ENCODE assay signal across 8 mouse cellular contexts in the genomic region with DNA sequence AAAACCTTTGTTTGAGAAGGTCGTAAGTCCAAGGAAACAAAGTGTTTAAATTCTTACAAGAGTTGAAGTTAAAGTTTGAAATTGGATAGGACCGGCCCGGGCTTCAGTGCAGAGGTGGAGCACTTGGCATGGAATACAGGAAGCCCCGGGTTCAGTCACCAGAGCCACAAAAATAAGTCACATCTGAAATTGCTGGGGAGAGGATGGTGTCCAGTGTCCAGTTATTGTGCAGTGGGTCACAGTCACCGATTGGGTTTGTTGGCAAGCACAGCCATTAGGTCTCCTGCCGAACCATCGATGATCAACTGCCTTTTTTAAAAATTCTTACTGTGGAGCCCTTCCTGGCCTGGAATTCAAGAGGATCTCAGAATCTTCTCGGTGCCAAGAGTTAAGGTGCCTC. TPM values are rescaled to one million over a fixed set of nuclear protein-coding genes. Genes with fewer than 3 reads are reported as not detected.
DNase-seq lines count a peak whose midpoint lies in the region; ATAC-seq lines count a peak whose summit lies in the region.

No protein-coding gene starts in this region.

- 31% methylated on average over 8 of the region's 8 CpGs for WGBS in heart, embryonic 13.5 days
- 43% methylated on average over 8 of the region's 8 CpGs for WGBS in intestine, embryonic 14.5 days
- WGBS in midbrain, embryonic 13.5 days: 68% methylated on average over 8 of the region's 8 CpGs

- peaks cover 40% of the 10 kb centered on the region for H3K36me3 ChIP-seq in heart, embryonic 13.5 days
- peaks cover 23% of the 10 kb centered on the region; the same call in 1 of the 2 replicates for H3K36me3 ChIP-seq in intestine, embryonic 14.5 days (ENCODE audit: control insufficient read depth, insufficient read depth, low read length)
- peaks cover 24% of the 10 kb centered on the region for H3K36me3 ChIP-seq in midbrain, embryonic 13.5 days

- peak overlapping the region; percentile 84 for H3K4me3 ChIP-seq in heart, embryonic 13.5 days
- H3K4me3 ChIP-seq in brown adipose tissue, adult 24 weeks (ENCODE audit: insufficient read depth, low read depth, low read length): peak overlapping the region; percentile 73
- H3K4me3 ChIP-seq in intestine, embryonic 14.5 days (ENCODE audit: low read depth, low read length): peak overlapping the region; percentile 98
- H3K4me3 ChIP-seq in midbrain, embryonic 13.5 days (replicated peaks): peak overlapping the region; percentile 95

- peak overlapping the region; percentile 91 for H3K4me2 ChIP-seq in heart, embryonic 13.5 days
- H3K4me2 ChIP-seq in intestine, embryonic 14.5 days (ENCODE audit: low read length): peak overlapping the region; percentile 89
- peak overlapping the region; percentile 71 for H3K4me2 ChIP-seq in midbrain, embryonic 13.5 days (replicated peaks)

- intact Hi-C loops in heart, postnatal 10 days (cut with DNase I): no loop called here
- intact Hi-C loops in gastrocnemius, postnatal 14 days (cut with DNase I; ENCODE audit: low total_unique reads): no loop called here

- no peak for DNase-seq in heart, postnatal 10 days
- DNase-seq in intestine, embryonic 14.5 days (ENCODE audit: low spot score): no peak
- DNase-seq in urinary bladder, postnatal 10 days (ENCODE audit: low spot score): no peak
- DNase-seq in gastrocnemius, postnatal 14 days: no peak
- no peak for DNase-seq in left cerebral cortex, adult 9 months (ENCODE audit: low spot score in 2 of 2)

- H3K9me3 ChIP-seq in heart, embryonic 13.5 days: no peaks in the 10 kb centered on the region
- no peaks in the 10 kb centered on the region for H3K9me3 ChIP-seq in intestine, embryonic 14.5 days (ENCODE audit: control insufficient read depth, low read length)
- H3K9me3 ChIP-seq in midbrain, embryonic 13.5 days: no peaks in the 10 kb centered on the region

- no peaks in the 10 kb centered on the region for H3K27me3 ChIP-seq in heart, embryonic 13.5 days (replicated peaks)
- no peaks in the 10 kb centered on the region for H3K27me3 ChIP-seq in intestine, embryonic 14.5 days (replicated peaks; ENCODE audit: control insufficient read depth, insufficient read depth, low read length)
- no peaks in the 10 kb centered on the region for H3K27me3 ChIP-seq in midbrain, embryonic 13.5 days

- peaks cover 45% of the 10 kb centered on the region for H3K4me1 ChIP-seq in heart, embryonic 13.5 days
- H3K4me1 ChIP-seq in brown adipose tissue, adult 24 weeks (ENCODE audit: control insufficient read depth, insufficient read depth, insufficient read length, low read length): peaks cover 18% of the 10 kb centered on the region
- peaks cover 24% of the 10 kb centered on the region for H3K4me1 ChIP-seq in intestine, embryonic 14.5 days (replicated peaks; ENCODE audit: control insufficient read depth, insufficient read depth, low read length)
- peaks cover 27% of the 10 kb centered on the region for H3K4me1 ChIP-seq in midbrain, embryonic 13.5 days (replicated peaks)

- H3K9ac ChIP-seq in heart, embryonic 13.5 days: peak overlapping the region; percentile 97
- H3K9ac ChIP-seq in intestine, embryonic 14.5 days (ENCODE audit: low read length): peak overlapping the region; percentile 98
- H3K9ac ChIP-seq in midbrain, embryonic 13.5 days (replicated peaks): peak overlapping the region; percentile 95

- no peak for ATAC-seq in heart, embryonic 13.5 days (ENCODE audit: extremely low read depth, insufficient number of reproducible peaks, low FRiP score, low TSS enrichment)
- no peak for ATAC-seq in intestine, embryonic 14.5 days (replicated peaks; ENCODE audit: low FRiP score, low TSS enrichment, low read depth)
- no peak for ATAC-seq in midbrain, embryonic 13.5 days

- no peak overlapping the region; the same call in 1 of the 2 replicates for H3K27ac ChIP-seq in heart, embryonic 13.5 days (replicated peaks)
- peak overlapping the region; percentile 5; the same call in 1 of the 2 replicates for H3K27ac ChIP-seq in brown adipose tissue, adult 24 weeks (replicated peaks; ENCODE audit: low read depth, low read length)
- no peak overlapping the region for H3K27ac ChIP-seq in intestine, embryonic 14.5 days (ENCODE audit: low read depth)
- no peak overlapping the region for H3K27ac ChIP-seq in midbrain, embryonic 13.5 days

RNA-seq across cellular contexts. Expression of gene G3bp1, which starts 1.3 kb away (rescaled TPM):
- 111 and 113 TPM in 2 replicates for polyA plus RNA-seq in heart, embryonic 13.5 days (2015; fragmentation: Nextera tagmentation; extraction: Ambion mirVana)
- 10 to 100 TPM; 48.2 to 54.4 TPM for total RNA-seq in heart, postnatal 10 days (2021)
- 17.0 and 19.4 TPM in 2 replicates for polyA plus RNA-seq in brown adipose tissue, adult 24 weeks (2012; ENCODE audit: insufficient read depth, insufficient read length, missing spikeins)
- polyA plus RNA-seq in intestine, embryonic 14.5 days (2014; fragmentation: Nextera tagmentation; extraction: Ambion mirVana): 198 and 212 TPM in 2 replicates
- polyA plus RNA-seq in midbrain, embryonic 13.5 days (2015; fragmentation: Nextera tagmentation; extraction: Ambion mirVana): 145 and 147 TPM in 2 replicates
- total RNA-seq in gastrocnemius, postnatal 14 days (2021): 10 to 100 TPM; 54.8 to 64.9 TPM

RNA-seq across cellular contexts. Expression of gene Atox1, which starts 9.7 kb away (rescaled TPM):
- 283 and 302 TPM in 2 replicates for polyA plus RNA-seq in heart, embryonic 13.5 days (2015; fragmentation: Nextera tagmentation; extraction: Ambion mirVana)
- total RNA-seq in heart, postnatal 10 days (2021): 100 to 1,000 TPM; 168 to 169 TPM
- 386 and 509 TPM in 2 replicates for polyA plus RNA-seq in brown adipose tissue, adult 24 weeks (2012; ENCODE audit: insufficient read depth, insufficient read length, missing spikeins)
- polyA plus RNA-seq in intestine, embryonic 14.5 days (2014; fragmentation: Nextera tagmentation; extraction: Ambion mirVana): 400 and 443 TPM in 2 replicates
- polyA plus RNA-seq in midbrain, embryonic 13.5 days (2015; fragmentation: Nextera tagmentation; extraction: Ambion mirVana): 258 and 274 TPM in 2 replicates
- 10 to 100 TPM; 58.7 to 65.7 TPM for total RNA-seq in gastrocnemius, postnatal 14 days (2021)

RNA-seq across cellular contexts. Expression of gene Sparc, which starts 47.8 kb away (rescaled TPM):
- 1,654 and 1,741 TPM in 2 replicates for polyA plus RNA-seq in heart, embryonic 13.5 days (2015; fragmentation: Nextera tagmentation; extraction: Ambion mirVana)
- total RNA-seq in heart, postnatal 10 days (2021): 1,000 to 10,000 TPM; 1,750 to 1,767 TPM
- 730 and 804 TPM in 2 replicates for polyA plus RNA-seq in brown adipose tissue, adult 24 weeks (2012; ENCODE audit: insufficient read depth, insufficient read length, missing spikeins)
- 1,391 and 1,474 TPM in 2 replicates for polyA plus RNA-seq in intestine, embryonic 14.5 days (2014; fragmentation: Nextera tagmentation; extraction: Ambion mirVana)
- polyA plus RNA-seq in midbrain, embryonic 13.5 days (2015; fragmentation: Nextera tagmentation; extraction: Ambion mirVana): 374 and 417 TPM in 2 replicates
- 1,000 to 10,000 TPM; 1,630 to 1,800 TPM for total RNA-seq in gastrocnemius, postnatal 14 days (2021)
